Mouse (Mus musculus) CH12.LX (cell line): ENCODE data around the gene Il17c. TPM values are rescaled to one million over a fixed set of nuclear protein-coding genes. Genes with fewer than 3 reads are reported as not detected.
A peak's percentile ranks its signal among the peaks of the same experiment; 100 is the strongest.

Source experiments
- DNase-seq: peaks from one replicate; pipeline ENCODE4 v3.0.0-alpha.2; 2013; ENCODE audit errors: extremely low read depth
- H3K27ac ChIP-seq: 2 replicates; pipeline ENCODE4 v1.5.1; 2012; ENCODE audit warnings: low read depth, mild to moderate bottlenecking, control low read depth, moderate library complexity; ENCODE audit not compliant: insufficient read depth
- H3K27me3 ChIP-seq: replicated peaks from 2 replicates; pipeline ENCODE3; 2012; ENCODE audit warnings: inconsistent platforms
- H3K36me3 ChIP-seq, 2 experiments: replicated peaks in 1 of 2; 2 replicates each; pipeline versions ENCODE3 to v1.6.1; 2012; ENCODE audit warnings: inconsistent platforms in 1 of 2, low read length in 1 of 2, mild to moderate bottlenecking in 1 of 2, mixed read lengths in 1 of 2, moderate library complexity in 1 of 2; ENCODE audit not compliant: control insufficient read depth in 1 of 2, insufficient read depth in 1 of 2
- H3K4me1 ChIP-seq, 2 experiments: 2 replicates each; pipeline ENCODE4 v1.6.1; 2012; ENCODE audit warnings: inconsistent platforms in 1 of 2, moderate library complexity in 1 of 2; ENCODE audit not compliant: insufficient read depth in 2 of 2, control insufficient read depth in 1 of 2
- H3K4me2 ChIP-seq: 2 replicates; pipeline ENCODE4 v1.6.1; 2012; ENCODE audit warnings: low read depth, mild to moderate bottlenecking, control low read depth; ENCODE audit not compliant: poor library complexity, insufficient read depth, severe bottlenecking
- H3K4me3 ChIP-seq, 3 experiments: fragments of 150-350 bp in 1 of 3; sonication (generic) in 1 of 3; replicated peaks in 1 of 3; 2 replicates each; pipeline versions ENCODE3 to v1.5.1; 2011 to 2012; ENCODE audit warnings: low read depth in 2 of 3, low read length in 2 of 3, mild to moderate bottlenecking in 2 of 3, moderate library complexity in 2 of 3, control low read depth in 1 of 3, improper control_type of control experiment in 1 of 3, inconsistent platforms in 1 of 3, mixed read lengths in 1 of 3; ENCODE audit not compliant: poor library complexity in 1 of 3
- H3K79me2 ChIP-seq: replicated peaks from 2 replicates; pipeline ENCODE4 v1.6.1; 2012; ENCODE audit warnings: mild to moderate bottlenecking, moderate library complexity; ENCODE audit not compliant: control insufficient read depth, poor library complexity, insufficient read depth, severe bottlenecking; ENCODE audit errors: extremely low read depth
- H3K9ac ChIP-seq: 2 replicates; pipeline ENCODE4 v1.6.1; 2012; ENCODE audit warnings: low read depth, mild to moderate bottlenecking, control low read depth, moderate library complexity; ENCODE audit not compliant: insufficient read depth
- H3K9me3 ChIP-seq: replicated peaks from 2 replicates; pipeline ENCODE3; 2012; ENCODE audit warnings: low read length, inconsistent platforms, mixed read lengths
- BHLHE40 ChIP-seq: IDR thresholded peaks from 2 replicates; pipeline ENCODE4 v1.6.1; 2011; ENCODE audit warnings: mild to moderate bottlenecking, low read depth, low read length, improper control_type of control experiment
- CHD1 ChIP-seq: IDR thresholded peaks from 2 replicates; pipeline ENCODE4 v1.6.1; 2012; ENCODE audit warnings: low read depth, low read length, improper control_type of control experiment, inconsistent platforms
- CHD2 ChIP-seq: IDR thresholded peaks from 2 replicates; pipeline ENCODE4 v1.6.1; 2011; ENCODE audit warnings: low read length, improper control_type of control experiment
- CTCF ChIP-seq, 2 experiments: IDR thresholded peaks in 1 of 2; conservative IDR thresholded peaks in 1 of 2; 2 replicates each; pipeline ENCODE4 v1.5.1; 2011 to 2012; ENCODE audit warnings: low read depth in 2 of 2, low read length in 2 of 2, improper control_type of control experiment in 1 of 2, inconsistent platforms in 1 of 2, mild to moderate bottlenecking in 1 of 2, moderate library complexity in 1 of 2
- E2F4 ChIP-seq: IDR thresholded peaks from 2 replicates; pipeline ENCODE4 v1.6.1; 2011; ENCODE audit warnings: low read depth, low read length, improper control_type of control experiment; ENCODE audit not compliant: insufficient replicate concordance
- ELF1 ChIP-seq: IDR thresholded peaks from 2 replicates; pipeline ENCODE4 v1.6.1; 2014; ENCODE audit warnings: low read depth, mild to moderate bottlenecking, inconsistent platforms, low read length, improper control_type of control experiment
- EP300 ChIP-seq: IDR thresholded peaks from 2 replicates; pipeline ENCODE4 v1.6.1; 2011; ENCODE audit warnings: low read length, improper control_type of control experiment
- ETS1 ChIP-seq: conservative IDR thresholded peaks from 2 replicates; pipeline ENCODE4 v1.6.1; 2012; ENCODE audit warnings: low read depth, mild to moderate bottlenecking, inconsistent platforms, low read length, improper control_type of control experiment, moderate library complexity
- GABPA ChIP-seq: IDR thresholded peaks from 2 replicates; pipeline ENCODE4 v1.6.1; 2012; ENCODE audit warnings: low read depth, low read length, improper control_type of control experiment, inconsistent platforms; ENCODE audit not compliant: insufficient replicate concordance
- HCFC1 ChIP-seq: IDR thresholded peaks from 2 replicates; pipeline ENCODE4 v1.6.1; 2012; ENCODE audit warnings: low read depth, mild to moderate bottlenecking, inconsistent platforms, low read length, improper control_type of control experiment
- IRF4 ChIP-seq: IDR thresholded peaks from 2 replicates; pipeline ENCODE4 v1.6.1; 2014; ENCODE audit warnings: low read depth, mild to moderate bottlenecking, inconsistent platforms, low read length, improper control_type of control experiment
- JUN ChIP-seq: IDR thresholded peaks from 2 replicates; pipeline ENCODE4 v1.6.1; 2011; ENCODE audit warnings: low read depth, mild to moderate bottlenecking, low read length, improper control_type of control experiment, moderate library complexity; ENCODE audit not compliant: insufficient read depth
- JUND ChIP-seq: conservative IDR thresholded peaks from 2 replicates; pipeline ENCODE4 v1.6.1; 2011; ENCODE audit warnings: low read depth, low read length, improper control_type of control experiment
- KAT2A ChIP-seq: IDR thresholded peaks from 2 replicates; pipeline ENCODE4 v1.6.1; 2012; ENCODE audit warnings: low read length, improper control_type of control experiment, inconsistent platforms; ENCODE audit not compliant: insufficient replicate concordance
- MAFK ChIP-seq: IDR thresholded peaks from 2 replicates; pipeline ENCODE4 v1.6.1; 2011; ENCODE audit warnings: low read length, improper control_type of control experiment; ENCODE audit not compliant: insufficient replicate concordance
- MAX ChIP-seq: IDR thresholded peaks from 2 replicates; pipeline ENCODE4 v1.6.1; 2011; ENCODE audit warnings: low read length, improper control_type of control experiment
- MAZ ChIP-seq: IDR thresholded peaks from 2 replicates; pipeline ENCODE4 v1.6.1; 2012; ENCODE audit warnings: low read depth, mild to moderate bottlenecking, inconsistent platforms, low read length, improper control_type of control experiment, moderate library complexity
- MEF2A ChIP-seq: IDR thresholded peaks from 2 replicates; pipeline ENCODE4 v1.6.1; 2014; ENCODE audit warnings: low read depth, mild to moderate bottlenecking, inconsistent platforms, low read length, improper control_type of control experiment, borderline replicate concordance
- MXI1 ChIP-seq: IDR thresholded peaks from 2 replicates; pipeline ENCODE4 v1.6.1; 2011; ENCODE audit warnings: mild to moderate bottlenecking, low read depth, low read length, improper control_type of control experiment
- MYC ChIP-seq: IDR thresholded peaks from 2 replicates; pipeline ENCODE4 v1.6.1; 2011; ENCODE audit warnings: low read depth, mild to moderate bottlenecking, improper control_type of control experiment, low read length
- NELFE ChIP-seq: IDR thresholded peaks from 2 replicates; pipeline ENCODE4 v1.6.1; 2011; ENCODE audit warnings: low read depth, low read length, improper control_type of control experiment
- NRF1 ChIP-seq: IDR thresholded peaks from 2 replicates; pipeline ENCODE4 v1.6.1; 2014; ENCODE audit warnings: low read depth, mild to moderate bottlenecking, inconsistent platforms, low read length, improper control_type of control experiment, moderate library complexity
- PAX5 ChIP-seq: IDR thresholded peaks from 2 replicates; pipeline ENCODE4 v1.6.1; 2012; ENCODE audit warnings: low read length, inconsistent platforms, mixed read lengths
- POLR2A ChIP-seq: IDR thresholded peaks from 2 replicates; pipeline ENCODE4 v1.6.1; 2011; ENCODE audit warnings: low read depth, mild to moderate bottlenecking, improper control_type of control experiment, low read length
- POLR2AphosphoS2 ChIP-seq: IDR thresholded peaks from 2 replicates; pipeline ENCODE4 v1.6.1; 2011; ENCODE audit warnings: low read depth, low read length, improper control_type of control experiment
- RAD21 ChIP-seq: IDR thresholded peaks from 2 replicates; pipeline ENCODE4 v1.6.1; 2011; ENCODE audit warnings: low read depth, mild to moderate bottlenecking, low read length, improper control_type of control experiment, moderate library complexity
- RCOR1 ChIP-seq: conservative IDR thresholded peaks from 2 replicates; pipeline ENCODE4 v1.6.1; 2012; ENCODE audit warnings: low read depth, mild to moderate bottlenecking, inconsistent platforms, low read length, improper control_type of control experiment
- SIN3A ChIP-seq: IDR thresholded peaks from 2 replicates; pipeline ENCODE4 v1.6.1; 2012; ENCODE audit warnings: low read length, improper control_type of control experiment, inconsistent platforms
- SMC3 ChIP-seq: IDR thresholded peaks from 2 replicates; pipeline ENCODE4 v1.6.1; 2011; ENCODE audit warnings: low read depth, low read length, improper control_type of control experiment
- TBP ChIP-seq: conservative IDR thresholded peaks from 2 replicates; pipeline ENCODE4 v1.6.1; 2011; ENCODE audit warnings: low read depth, low read length, improper control_type of control experiment
- TCF12 ChIP-seq: IDR thresholded peaks from 2 replicates; pipeline ENCODE4 v1.6.1; 2014; ENCODE audit warnings: low read depth, mild to moderate bottlenecking, inconsistent platforms, low read length, improper control_type of control experiment
- UBTF ChIP-seq: IDR thresholded peaks from 2 replicates; pipeline ENCODE4 v1.6.1; 2012; ENCODE audit warnings: low read depth, mild to moderate bottlenecking, inconsistent platforms, low read length, improper control_type of control experiment, moderate library complexity
- USF1 ChIP-seq: IDR thresholded peaks from 2 replicates; pipeline ENCODE4 v1.6.1; 2014; ENCODE audit warnings: low read depth, mild to moderate bottlenecking, inconsistent platforms, low read length, improper control_type of control experiment
- USF2 ChIP-seq: conservative IDR thresholded peaks from 2 replicates; pipeline ENCODE4 v1.6.1; 2011; ENCODE audit warnings: low read depth, low read length, improper control_type of control experiment
- ZC3H11A ChIP-seq: IDR thresholded peaks from 2 replicates; pipeline ENCODE4 v1.6.1; 2012; ENCODE audit warnings: low read depth, mild to moderate bottlenecking, inconsistent platforms, low read length, improper control_type of control experiment
- ZKSCAN1 ChIP-seq: IDR thresholded peaks from 2 replicates; pipeline ENCODE4 v1.6.1; 2012; ENCODE audit warnings: low read depth, inconsistent platforms, low read length, improper control_type of control experiment, borderline replicate concordance
- ZMIZ1 ChIP-seq: IDR thresholded peaks from 2 replicates; pipeline ENCODE4 v1.6.1; 2012; ENCODE audit warnings: low read depth, mild to moderate bottlenecking, inconsistent platforms, low read length, improper control_type of control experiment
- ZNF384 ChIP-seq: IDR thresholded peaks from 2 replicates; pipeline ENCODE4 v1.6.1; 2012; ENCODE audit warnings: low read depth, low read length, improper control_type of control experiment, inconsistent platforms
- dilution Hi-C: fragments of 300-500 bp; cut with MboI; formaldehyde crosslinking; loops from 2 replicates; pipeline ENCODE4 v1.14.3; 2020; ENCODE audit warnings: low sequenced_read_pairs; ENCODE audit not compliant: extremely low pct_unique_long_range_greater_than_20kb, extremely low pct_ligation_motif_present
- in situ Hi-C: fragments of 300-500 bp; cut with MboI; formaldehyde crosslinking; loops from 3 replicates; pipeline ENCODE4 v1.14.3; 2019; ENCODE audit warnings: low sequenced_read_pairs, low pct_ligation_motif_present, low pct_unique_long_range_greater_than_20kb, mixed read lengths
- polyA plus RNA-seq: library from polyadenylated mRNA; unstranded; fragments of >175 nt; gene quantifications from 2 replicates; pipeline ENCODE4 v1.2.1, GENCODE M21; 2012; ENCODE audit warnings: low read depth; ENCODE audit not compliant: insufficient read length
- total RNA-seq, 2 experiments: library from RNA; depleted of rRNA; stranded (reverse); fragments of 300-350 nt in 1 of 2; fragments of >200 nt in 1 of 2; gene quantifications; 2 replicates each; pipeline ENCODE4 v1.2.3; 2012 to 2014

Il17c gene
- total and polyA plus RNA-seq, 3 experiments, result 0.33 TPM; not detected in 2

DNA sequence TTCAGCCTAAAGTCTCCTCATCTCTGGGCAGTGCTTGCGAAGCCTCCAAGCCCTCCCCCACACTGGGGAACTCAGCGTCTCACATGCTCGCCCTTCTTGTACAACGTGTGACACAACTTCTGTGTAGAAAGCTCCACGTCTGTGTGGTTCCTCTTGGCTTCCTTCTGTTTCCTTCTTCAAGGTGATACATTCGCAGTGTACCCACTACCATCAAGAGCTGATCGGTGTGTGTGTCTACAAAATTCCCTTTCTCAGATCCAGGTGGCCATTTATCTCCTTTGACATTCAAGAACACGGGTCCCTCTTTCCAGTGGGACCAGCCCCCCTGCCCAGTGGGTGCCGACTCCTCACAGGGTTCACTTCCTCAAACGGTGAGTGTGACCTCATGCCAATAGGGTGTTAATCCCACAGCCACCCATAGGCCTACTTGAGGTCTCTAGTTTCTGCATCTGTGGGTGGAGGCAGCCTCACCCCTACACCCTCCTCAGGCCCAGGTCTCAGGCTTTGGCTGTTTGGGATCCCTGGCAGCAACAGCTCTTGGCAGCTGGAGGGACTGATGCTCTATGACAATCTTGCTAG lies 8.3 kb downstream of the Il17c start:
- no peaks in the 10 kb centered on the region for H3K27me3 ChIP-seq
- H3K9ac ChIP-seq, result peak overlapping the region; percentile 93
- in situ Hi-C loops (loop anchor here (25.0 kb wide), 1 partner anchor 843 kb away; the partner anchor contains the start of genes Fbxo31 and Map1lc3b), dilution Hi-C loops (no loop called here)
- peaks cover 44% of the 10 kb centered on the region for H3K79me2 ChIP-seq
- peak overlapping the region; percentile 43 to 85 (median 48) for H3K4me3 ChIP-seq
- peak; percentile 91 for DNase-seq
- peak overlapping the region; percentile 92 for H3K4me2 ChIP-seq
- H3K4me1 ChIP-seq, result peaks cover 41 to 61% of the 10 kb centered on the region in 2 experiments
- TF ChIP-seq BHLHE40 (peak; percentile 76), ETS1 (peak; percentile 79), IRF4 (peak; percentile 87), ELF1 (peak; percentile 62), E2F4 (no peak), JUND (0 out of 2 replicates have a peak, but pooled peaks have one; percentile 12), CHD2 (no peak; the same call in 1 of the 2 replicates), MYC (peak; percentile 83), ZKSCAN1 (no peak), EP300 (peak; percentile 69), USF2 (no peak), SIN3A (peak; percentile 83), NRF1 (peak; percentile 38; the same call in 1 of the 2 replicates), MAFK (no peak), ZMIZ1 (peak; percentile 57), POLR2AphosphoS2 (peak; percentile 92), RCOR1 (peak; percentile 72; the same call in 1 of the 2 replicates), MAX (peak; percentile 83), POLR2A (peak; percentile 43), MXI1 (peak; percentile 74), ZNF384 (no peak), MEF2A (peak; percentile 27; the same call in 1 of the 2 replicates), PAX5 (no peak), CHD1 (no peak), ZC3H11A (no peak), SMC3 (no peak), RAD21 (no peak; the same call in 1 of the 2 replicates), TCF12 (peak; percentile 55; the same call in 1 of the 2 replicates), KAT2A (0 out of 2 replicates have a peak, but pooled peaks have one; percentile 19), GABPA (no peak), JUN (peak; percentile 20), MAZ (peak; percentile 38; the same call in 1 of the 2 replicates), TBP (peak; percentile 45; the same call in 1 of the 2 replicates), CTCF (conservative IDR thresholded peaks at IDR 0.05 in 1 of 2, IDR thresholded peaks at IDR 0.05 in 1 of 2; ENCODE audit: low read depth in 2 of 2, low read length in 2 of 2) (no peak), HCFC1 (no peak; the same call in 1 of the 2 replicates), NELFE (no peak; the same call in 1 of the 2 replicates), USF1 (no peak), UBTF (0 out of 2 replicates have a peak, but pooled peaks have one; percentile 53)
- H3K36me3 ChIP-seq, result peaks cover 35 to 63% of the 10 kb centered on the region in 2 experiments
- H3K27ac ChIP-seq, result peak overlapping the region; percentile 98
- no peaks in the 10 kb centered on the region for H3K9me3 ChIP-seq
